Mouse (Mus musculus) spleen, embryonic (tissue): Measurements from ENCODE around the gene Exoc6.

Experiments
- CTCF ChIA-PET: fragments of 350-600 bp; sonication (Branson Sonifier 250); formaldehyde crosslinking; loops from one replicate; lab custom pipeline; 2022; lab: Charles Lee

Gene Exoc6

GRCm38 (mm10) chr19:37673393-37673792 lies 123.2 kb downstream of the Exoc6 start:
- CTCF ChIA-PET = no interaction called here

- CTCF ChIA-PET = no interaction called here
Measured at GRCm38 (mm10) chr19:37685281-37685680, 135.1 kb downstream of the Exoc6 start, which contains the start of gene Cyp26c1. Gene Cyp26c1, plus strand, starts transcription at chr19:37685581.

- CTCF ChIA-PET = interaction anchor here (0.5 kb wide), 1 partner anchor 14 kb away, joined by 5 read pairs; no protein-coding TSS in a partner anchor
Measured at GRCm38 (mm10) chr19:37686347-37686746, 136.1 kb downstream of the Exoc6 start.

GRCm38 (mm10) chr19:37686941-37687850 lies 137.0 kb downstream of the Exoc6 start:
- CTCF ChIA-PET = interaction anchor here (0.5 kb wide), 1 partner anchor 13 kb away, joined by 5 read pairs; no protein-coding TSS in a partner anchor

- CTCF ChIA-PET = interaction anchor here (0.6 to 0.7 kb wide), 2 partner anchors 18 to 87 kb away, joined by 3 to 4 read pairs; no protein-coding TSS in a partner anchor
Measured at GRCm38 (mm10) chr19:37689478-37689877, 139.3 kb downstream of the Exoc6 start.

GRCm38 (mm10) chr19:37690716-37691115 lies 140.5 kb downstream of the Exoc6 start:
- CTCF ChIA-PET = no interaction called here

- CTCF ChIA-PET = no interaction called here
Measured at GRCm38 (mm10) chr19:37692879-37693278, 142.7 kb downstream of the Exoc6 start.

- CTCF ChIA-PET = no interaction called here
Measured at GRCm38 (mm10) chr19:37695146-37695545, 144.9 kb downstream of the Exoc6 start.

GRCm38 (mm10) chr19:37695762-37696602 lies 145.8 kb downstream of the Exoc6 start:
- CTCF ChIA-PET = no interaction called here

GRCm38 (mm10) chr19:37696603-37697334 lies 146.6 kb downstream of the Exoc6 start:
- CTCF ChIA-PET = no interaction called here

GRCm38 (mm10) chr19:37697335-37697636 lies 147.1 kb downstream of the Exoc6 start:
- CTCF ChIA-PET = interaction anchor here (0.6 kb wide), 1 partner anchor 226 kb away, joined by 10 read pairs; no protein-coding TSS in a partner anchor

- CTCF ChIA-PET = interaction anchor here (0.6 kb wide), 1 partner anchor 227 kb away, joined by 10 read pairs; no protein-coding TSS in a partner anchor
Measured at GRCm38 (mm10) chr19:37697651-37698272, 147.5 kb downstream of the Exoc6 start, which contains the start of gene Cyp26a1. Gene Cyp26a1, plus strand, starts transcription at chr19:37697798.

- CTCF ChIA-PET = no interaction called here
Measured at GRCm38 (mm10) chr19:37698273-37699160, 148.3 kb downstream of the Exoc6 start.

- CTCF ChIA-PET = no interaction called here
Measured at GRCm38 (mm10) chr19:37699711-37700110, 149.5 kb downstream of the Exoc6 start.

GRCm38 (mm10) chr19:37702377-37703076 lies 152.3 kb downstream of the Exoc6 start:
- CTCF ChIA-PET = no interaction called here

GRCm38 (mm10) chr19:37703902-37704509 lies 153.8 kb downstream of the Exoc6 start:
- CTCF ChIA-PET = no interaction called here

GRCm38 (mm10) chr19:37705722-37706121 lies 155.5 kb downstream of the Exoc6 start:
- CTCF ChIA-PET = no interaction called here

GRCm38 (mm10) chr19:37714681-37715080 lies 164.5 kb downstream of the Exoc6 start:
- CTCF ChIA-PET = no interaction called here

GRCm38 (mm10) chr19:37715980-37716379 lies 165.8 kb downstream of the Exoc6 start:
- CTCF ChIA-PET = no interaction called here
